In the genomic region with DNA sequence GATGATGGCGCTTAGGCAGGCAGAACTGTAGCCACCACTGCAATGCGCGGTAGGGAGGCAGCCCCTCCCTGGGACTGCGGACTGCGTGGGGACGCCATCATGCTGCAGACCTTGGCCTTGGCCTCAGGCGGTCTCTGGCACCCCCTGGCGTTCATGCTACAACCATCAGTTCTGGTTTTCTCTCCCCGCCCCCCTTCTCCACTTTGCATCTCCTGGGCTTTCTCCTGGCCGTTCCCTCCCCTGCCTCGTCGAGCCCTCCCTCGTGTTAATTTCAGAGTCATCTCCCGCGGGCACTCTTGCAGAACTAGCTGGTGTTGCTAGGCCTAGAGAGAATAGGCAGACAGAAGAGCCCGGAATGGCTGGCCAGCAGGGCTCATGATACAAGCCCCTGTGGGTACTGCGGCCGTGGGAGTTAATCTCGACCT, we compare ENCODE assay signal across 8 mouse cellular contexts. TPM values are rescaled to one million over a fixed set of nuclear protein-coding genes. Genes with fewer than 3 reads are reported as not detected.
DNase-seq lines count a peak whose midpoint lies in the region; ATAC-seq and TF ChIP-seq lines count a peak whose summit lies in the region.

No protein-coding gene starts in this region.

- peak; percentile 98 for ATAC-seq in megakaryocyte-erythroid progenitor cell, adult 5-6 weeks (replicated peaks; ENCODE audit: low FRiP score, low TSS enrichment, poor library complexity, severe bottlenecking)

- H3K4me1 ChIP-seq in cortical plate, adult 2 months (ENCODE audit: control insufficient read depth, insufficient read depth, low read length), result no peaks in the 10 kb centered on the region; the same call in 1 of the 2 replicates

- peak; percentile 50 for TF ChIP-seq CTCF in cortical plate, adult 2 months (IDR thresholded peaks at IDR 0.05; ENCODE audit: extremely low read depth, insufficient read depth, low read length)

- intact Hi-C loops in left cerebral cortex, postnatal 14 days (cut with DNase I), result no loop called here

- peak overlapping the region; percentile 48 for H3K4me3 ChIP-seq in cortical plate, adult 2 months (ENCODE audit: insufficient read depth, low read length)

- peak overlapping the region; percentile 48; the same call in 1 of the 2 replicates for H3K27ac ChIP-seq in cortical plate, adult 2 months (ENCODE audit: insufficient read depth, low read length)

- TF ChIP-seq POLR2A in cortical plate, adult 2 months (IDR thresholded peaks at IDR 0.05; ENCODE audit: extremely low read depth, insufficient read depth, low read length), result peak; percentile 28; the same call in 1 of the 2 replicates

- peak; percentile 75 for DNase-seq in adipocyte (ENCODE audit: low spot score)
- peak; percentile 57 to 64 for DNase-seq in gastrocnemius, adult 8-10 months (ENCODE audit: low spot score in 2 of 2)
- peak; percentile 89 for DNase-seq in induced T-regulatory cell, adult 2 months (ENCODE audit: low read depth)
- peak; percentile 78 to 91 for DNase-seq in left cerebral cortex, postnatal 14 days (ENCODE audit: low spot score in 2 of 2)
- peak; percentile 85 for DNase-seq in right cerebral cortex, postnatal 14 days
- peak; percentile 76 for DNase-seq in urinary bladder, postnatal 25 days (ENCODE audit: low spot score)

RNA-seq across cellular contexts. Expression of gene Araf, which starts 21.6 kb away (rescaled TPM):
- polyA plus RNA-seq in cortical plate, adult 2 months (2012; rRNA removed), result 200 and 204 TPM in 2 replicates
- total RNA-seq in gastrocnemius, adult 8-10 months (2022), result 100 to 1,000 TPM; 102 to 107 (median 105) TPM
- 100 to 1,000 TPM; 198 to 205 TPM for total RNA-seq in left cerebral cortex, postnatal 14 days (2021)
- total RNA-seq in megakaryocyte-erythroid progenitor cell, adult 5-6 weeks (2014; fragmentation: Nextera tagmentation), result 101 and 125 TPM in 2 replicates
- 33.5 and 40.7 TPM in 2 replicates for total RNA-seq in megakaryocyte-erythroid progenitor cell, adult 5-6 weeks (2017)

RNA-seq across cellular contexts. Expression of gene Timp1, which starts 50.8 kb away (rescaled TPM):
- polyA plus RNA-seq in cortical plate, adult 2 months (2012; rRNA removed), result 0.68 and 1.5 TPM in 2 replicates
- total RNA-seq in gastrocnemius, adult 8-10 months (2022), result under 1 TPM in 3 of 4 experiments, not detected in 1; 0.36 to 0.99 (median 0.59) TPM
- total RNA-seq in left cerebral cortex, postnatal 14 days (2021), result 1 to 10 TPM in 1 of 2 experiments, not detected in 1; 1.2 TPM
- not detected in 2 replicates for total RNA-seq in megakaryocyte-erythroid progenitor cell, adult 5-6 weeks (2014; fragmentation: Nextera tagmentation)
- not detected in 2 replicates for total RNA-seq in megakaryocyte-erythroid progenitor cell, adult 5-6 weeks (2017)

Comparison
In these comparisons a context has a peak if more than half of its experiments do, and no peak if none do; other contexts are left out.
1. Peak in every context shown above with its lines: DNase-seq, ATAC-seq, H3K4me3 ChIP-seq and H3K27ac ChIP-seq.